Mouse (Mus musculus) kidney, adult 2 months (tissue): Measurements from ENCODE around the gene Rasal1.

Experiments used
- CTCF ChIP-seq: fragments of 200-500 bp; conservative IDR thresholded peaks from 2 replicates; pipeline ENCODE4 v1.5.1; 2011; ENCODE audit warnings: low read depth, mild to moderate bottlenecking, control low read depth, low read length, moderate library complexity, mixed read lengths; ENCODE audit not compliant: insufficient read depth, insufficient read length
- POLR2A ChIP-seq: fragments of 200-500 bp; IDR thresholded peaks from one replicate; pipeline ENCODE4 v1.6.1; 2011; ENCODE audit warnings: low read depth, low read length, control low read depth

- TF ChIP-seq POLR2A (no peak), CTCF (no peak)
Observed at GRCm38 (mm10) chr5:120627515-120628300, 20.9 kb upstream of the Rasal1 start.
